Mouse (Mus musculus) ovary, postnatal 10 days (tissue): ENCODE measurements around the gene Magi2.
"Not testable (repeated sequence)": the region's sequence is repeated elsewhere in the genome, so short reads cannot be mapped to it uniquely, and the experiment has no call there.

Experiments
- DNase-seq: peaks from one replicate; pipeline ENCODE4 v3.0.0; 2022; ENCODE audit warnings: low spot score

Magi2 gene

GRCm38 (mm10) chr5:20509606-20510005, 1282.8 kb downstream of the Magi2 start:
- DNase-seq = no peak

GRCm38 (mm10) chr5:20512377-20513126, 1285.7 kb downstream of the Magi2 start:
- no peak for DNase-seq

GRCm38 (mm10) chr5:20521639-20522038, 1294.8 kb downstream of the Magi2 start:
- no peak for DNase-seq

- DNase-seq = no peak
These were observed 1295.2 kb downstream of the Magi2 start for GRCm38 (mm10) chr5:20522047-20522446.

- DNase-seq = no peak
These were observed 1296.9 kb downstream of the Magi2 start for GRCm38 (mm10) chr5:20523776-20524175.

- DNase-seq = not testable (repeated sequence)
These were observed 1299.8 kb downstream of the Magi2 start for GRCm38 (mm10) chr5:20526588-20526987.

- DNase-seq = no peak
These were observed 1309.7 kb downstream of the Magi2 start for GRCm38 (mm10) chr5:20536544-20536943.

- no peak for DNase-seq
These were observed 1310.7 kb downstream of the Magi2 start for GRCm38 (mm10) chr5:20537369-20538022.

GRCm38 (mm10) chr5:20544374-20544773, 1317.5 kb downstream of the Magi2 start:
- no peak for DNase-seq

- DNase-seq = no peak
These were observed 1332.5 kb downstream of the Magi2 start for GRCm38 (mm10) chr5:20559378-20559777.

GRCm38 (mm10) chr5:20559821-20560220, 1333.0 kb downstream of the Magi2 start:
- no peak for DNase-seq

- no peak for DNase-seq
These were observed 1341.6 kb downstream of the Magi2 start for GRCm38 (mm10) chr5:20568421-20568820.

GRCm38 (mm10) chr5:20568966-20569365, 1342.1 kb downstream of the Magi2 start:
- DNase-seq = no peak

- DNase-seq = no peak
These were observed 1348.0 kb downstream of the Magi2 start for GRCm38 (mm10) chr5:20574816-20575215.

- no peak for DNase-seq
These were observed 1349.0 kb downstream of the Magi2 start for GRCm38 (mm10) chr5:20575798-20576197.

- no peak for DNase-seq
These were observed 1349.4 kb downstream of the Magi2 start for GRCm38 (mm10) chr5:20576266-20576665.

- DNase-seq = no peak
These were observed 1351.8 kb downstream of the Magi2 start for GRCm38 (mm10) chr5:20578666-20579065.

- DNase-seq = no peak
These were observed 1353.8 kb downstream of the Magi2 start for GRCm38 (mm10) chr5:20580619-20581018.

- no peak for DNase-seq
These were observed 1356.2 kb downstream of the Magi2 start for GRCm38 (mm10) chr5:20582995-20583435.

- no peak for DNase-seq
These were observed 1356.8 kb downstream of the Magi2 start for GRCm38 (mm10) chr5:20583639-20584038.

- no peak for DNase-seq
These were observed 1357.9 kb downstream of the Magi2 start for GRCm38 (mm10) chr5:20584769-20585168.

- DNase-seq = no peak
These were observed 1362.9 kb downstream of the Magi2 start for GRCm38 (mm10) chr5:20589731-20590130.

GRCm38 (mm10) chr5:20598196-20598595, 1371.4 kb downstream of the Magi2 start:
- no peak for DNase-seq
